Comparison of ENCODE assay signal across 9 mouse cellular contexts in the genomic region with DNA sequence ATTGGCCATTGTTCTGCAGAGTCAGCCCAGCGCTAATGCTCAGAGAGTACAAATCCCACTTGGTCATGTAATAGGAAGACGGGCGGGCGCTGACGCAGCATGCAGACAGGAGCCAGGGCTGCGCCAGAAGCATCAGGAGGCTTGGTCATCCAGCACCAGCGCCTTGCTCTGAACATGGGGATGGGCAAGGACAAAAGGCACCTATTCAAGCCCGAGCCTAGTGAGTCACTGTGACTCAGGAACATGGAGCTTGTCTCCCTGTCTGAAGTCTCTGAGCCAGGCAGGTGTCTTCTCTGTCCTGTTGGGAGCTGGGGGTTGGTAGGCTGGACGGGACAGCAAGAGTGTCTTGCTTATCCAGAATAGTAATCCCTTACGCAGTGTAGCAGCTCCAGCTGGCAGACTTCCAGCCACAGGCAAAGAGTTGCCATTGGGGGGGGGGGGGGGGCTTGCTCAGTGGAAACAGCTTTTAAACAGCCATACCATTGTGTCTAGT. TPM values are rescaled to one million over a fixed set of nuclear protein-coding genes. Genes with fewer than 3 reads are reported as not detected.
A peak's percentile ranks its signal among the peaks of the same experiment; 100 is the strongest.
DNase-seq lines count a peak whose midpoint lies in the region; ATAC-seq and TF ChIP-seq lines count a peak whose summit lies in the region.
"Had no signal": no experiment of that assay in that cellular context is flagged by ENCODE, and none has a peak within 500 bp of the region (broad histone marks: within the 10 kb centered on the region; RNA-seq: fewer than 3 reads in every experiment).

No protein-coding gene starts in this region.

- peaks cover 6% of the 10 kb centered on the region for H3K4me1 ChIP-seq in heart, embryonic 16.5 days (ENCODE audit: control insufficient read depth, insufficient read depth, low read length)
- H3K4me1 ChIP-seq in ES-Bruce4 (ENCODE audit: control insufficient read depth, insufficient read depth, low read length) = peaks cover 6% of the 10 kb centered on the region
- H3K4me1 ChIP-seq in limb, embryonic 14.5 days (ENCODE audit: control insufficient read depth, insufficient read depth, low read length) = no peaks in the 10 kb centered on the region
- H3K4me1 ChIP-seq in kidney, embryonic 16.5 days (ENCODE audit: insufficient read depth, low read length) = 0 out of 2 replicates have a peak, but pooled peaks cover 5% of the 10 kb centered on the region

- intact Hi-C loops in heart, postnatal 36 days (cut with DNase I) = no loop called here

- H3K27me3 ChIP-seq in heart, embryonic 16.5 days (ENCODE audit: control insufficient read depth, insufficient read depth, low read length) = no peaks in the 10 kb centered on the region
- H3K27me3 ChIP-seq in ES-Bruce4 (ENCODE audit: control insufficient read depth, insufficient read depth, low read length, poor library complexity, severe bottlenecking) = no peaks in the 10 kb centered on the region
- no peaks in the 10 kb centered on the region for H3K27me3 ChIP-seq in limb, embryonic 14.5 days (ENCODE audit: control insufficient read depth, insufficient read depth, low read length)
- H3K27me3 ChIP-seq in kidney, embryonic 16.5 days (ENCODE audit: insufficient read depth, low read length) = no peaks in the 10 kb centered on the region

- no peak for TF ChIP-seq POLR2A in ES-Bruce4 (IDR thresholded peaks at IDR 0.05; ENCODE audit: insufficient read depth, low read length)
- TF ChIP-seq POLR2A in limb, embryonic 14.5 days (IDR thresholded peaks at IDR 0.05; ENCODE audit: borderline replicate concordance, extremely low read depth, insufficient read depth, insufficient read length) = no peak

- no peaks in the 10 kb centered on the region for H3K9me3 ChIP-seq in heart, embryonic 16.5 days (replicated peaks; ENCODE audit: control insufficient read depth, low read length)
- H3K9me3 ChIP-seq in ES-Bruce4 (replicated peaks; ENCODE audit: control insufficient read depth, insufficient read depth, low read length, poor library complexity, severe bottlenecking) = no peaks in the 10 kb centered on the region
- no peaks in the 10 kb centered on the region for H3K9me3 ChIP-seq in limb, embryonic 14.5 days (ENCODE audit: control insufficient read depth, low read length)
- H3K9me3 ChIP-seq in kidney, embryonic 16.5 days (ENCODE audit: low read length) = no peaks in the 10 kb centered on the region

- DNase-seq in heart, postnatal 36 days = no peak
- DNase-seq in ZHBTc4 (ENCODE audit: low read depth, low spot score) = peak; percentile 70
- DNase-seq in limb, embryonic 14.5 days (ENCODE audit: low spot score) = peak; percentile 12
- DNase-seq in cerebellum, adult 18-20 months = no peak

- no peak for TF ChIP-seq CTCF in ES-Bruce4 (IDR thresholded peaks at IDR 0.05; ENCODE audit: low read depth, low read length)

- H3K36me3 ChIP-seq in heart, embryonic 16.5 days (ENCODE audit: control insufficient read depth, insufficient read depth) = no peaks in the 10 kb centered on the region
- H3K36me3 ChIP-seq in ES-Bruce4 (ENCODE audit: control insufficient read depth, insufficient read depth, low read length, poor library complexity, severe bottlenecking) = no peaks in the 10 kb centered on the region
- no peaks in the 10 kb centered on the region for H3K36me3 ChIP-seq in limb, embryonic 14.5 days (ENCODE audit: control insufficient read depth, insufficient read depth, low read length)
- no peaks in the 10 kb centered on the region for H3K36me3 ChIP-seq in kidney, embryonic 16.5 days (ENCODE audit: insufficient read depth, low read length)

- peak overlapping the region; percentile 49 for H3K4me2 ChIP-seq in heart, embryonic 16.5 days (ENCODE audit: low read depth, low read length)
- H3K4me2 ChIP-seq in limb, embryonic 14.5 days (replicated peaks; ENCODE audit: low read depth, low read length, severe bottlenecking) = no peak overlapping the region
- no peak overlapping the region for H3K4me2 ChIP-seq in kidney, embryonic 16.5 days (replicated peaks; ENCODE audit: low read depth, low read length)

- H3K4me3 ChIP-seq in heart, embryonic 16.5 days (ENCODE audit: low read length) = 0 out of 2 replicates have a peak overlapping the region, but pooled peaks have one; percentile 6
- 0 out of 2 replicates have a peak overlapping the region, but pooled peaks have one; percentile 13 for H3K4me3 ChIP-seq in ES-Bruce4 (ENCODE audit: low read depth, low read length)
- H3K4me3 ChIP-seq in limb, embryonic 14.5 days (replicated peaks; ENCODE audit: low read length) = no peak overlapping the region
- no peak overlapping the region for H3K4me3 ChIP-seq in kidney, embryonic 16.5 days (ENCODE audit: low read length)

- WGBS in heart, embryonic 16.5 days = 47% methylated on average over 10 of the region's 10 CpGs
- WGBS in limb, embryonic 14.5 days = 54% methylated on average over 10 of the region's 10 CpGs
- 59% methylated on average over 10 of the region's 10 CpGs for WGBS in kidney, embryonic 16.5 days

- peak; percentile 74 for TF ChIP-seq EP300 in ES-Bruce4 (IDR thresholded peaks at IDR 0.05; ENCODE audit: insufficient read depth, low read depth, low read length)

- H3K27ac ChIP-seq in heart, embryonic 16.5 days (ENCODE audit: low read length) = peak overlapping the region; percentile 4; the same call in 1 of the 2 replicates
- H3K27ac ChIP-seq in ES-Bruce4 (ENCODE audit: insufficient read depth, low read length) = peak overlapping the region; percentile 83
- no peak overlapping the region for H3K27ac ChIP-seq in limb, embryonic 14.5 days (replicated peaks; ENCODE audit: low read depth, low read length)
- H3K27ac ChIP-seq in kidney, embryonic 16.5 days (ENCODE audit: low read length) = no peak overlapping the region

- peak overlapping the region; percentile 41 for H3K9ac ChIP-seq in heart, embryonic 16.5 days (ENCODE audit: low read length)
- H3K9ac ChIP-seq in ES-Bruce4 (ENCODE audit: low read depth, poor library complexity, severe bottlenecking) = peak overlapping the region; percentile 17
- H3K9ac ChIP-seq in limb, embryonic 14.5 days (ENCODE audit: low read depth, low read length, severe bottlenecking) = no peak overlapping the region; the same call in 1 of the 2 replicates
- no peak overlapping the region for H3K9ac ChIP-seq in kidney, embryonic 16.5 days (replicated peaks; ENCODE audit: low read length)

- ATAC-seq in heart, embryonic 16.5 days (replicated peaks; ENCODE audit: extremely low read depth, insufficient read depth, low FRiP score) = peak; percentile 55; the same call in 1 of the 2 replicates
- ATAC-seq in limb, embryonic 14.5 days (ENCODE audit: low FRiP score, low read depth) = no peak
- no peak for ATAC-seq in kidney, embryonic 16.5 days (ENCODE audit: low FRiP score, low TSS enrichment)
- ATAC-seq: activated CD4-positive, CD25-positive, alpha-beta regulatory T cell, adult 4 months had no signal

RNA-seq across cellular contexts. Expression of gene Ywhag, which starts 11.5 kb away (rescaled TPM):
- 167 and 202 TPM in 2 replicates for polyA plus RNA-seq in heart, embryonic 16.5 days (2015; fragmentation: Nextera tagmentation; extraction: Ambion mirVana)
- total RNA-seq in heart, postnatal 36 days (2021) = 100 to 1,000 TPM; 279 to 282 TPM
- 372 TPM in 2 replicates for polyA plus RNA-seq in ES-Bruce4 (2011; ENCODE audit: insufficient read depth, insufficient read length, low read depth, missing spikeins)
- 83.6 and 91.3 TPM in 2 replicates for polyA plus RNA-seq in limb, embryonic 14.5 days (2012; rRNA removed)
- 72.9 and 76.9 TPM in 2 replicates for polyA plus RNA-seq in limb, embryonic 14.5 days (2014; fragmentation: Nextera tagmentation; extraction: Ambion mirVana)
- polyA plus RNA-seq in kidney, embryonic 16.5 days (2015; fragmentation: Nextera tagmentation; extraction: Ambion mirVana) = 193 and 202 TPM in 2 replicates

RNA-seq across cellular contexts. Expression of gene Ssc4d, which starts 28.4 kb away (rescaled TPM):
- 0.45 and 0.91 TPM in 2 replicates for polyA plus RNA-seq in heart, embryonic 16.5 days (2015; fragmentation: Nextera tagmentation; extraction: Ambion mirVana)
- under 1 TPM; 0.58 to 0.68 TPM for total RNA-seq in heart, postnatal 36 days (2021)
- 6.3 and 9.5 TPM in 2 replicates for polyA plus RNA-seq in ES-Bruce4 (2011; ENCODE audit: insufficient read depth, insufficient read length, low read depth, missing spikeins)
- 6.6 and 7.2 TPM in 2 replicates for polyA plus RNA-seq in limb, embryonic 14.5 days (2012; rRNA removed)
- polyA plus RNA-seq in limb, embryonic 14.5 days (2014; fragmentation: Nextera tagmentation; extraction: Ambion mirVana) = 2.6 and 3.2 TPM in 2 replicates
- polyA plus RNA-seq in kidney, embryonic 16.5 days (2015; fragmentation: Nextera tagmentation; extraction: Ambion mirVana) = 11.3 and 11.8 TPM in 2 replicates

RNA-seq across cellular contexts. Expression of gene Zp3, which starts 33.9 kb away (rescaled TPM):
- not detected in 2 replicates for polyA plus RNA-seq in heart, embryonic 16.5 days (2015; fragmentation: Nextera tagmentation; extraction: Ambion mirVana)
- total RNA-seq in heart, postnatal 36 days (2021) = not detected
- 2.0 and 2.4 TPM in 2 replicates for polyA plus RNA-seq in ES-Bruce4 (2011; ENCODE audit: insufficient read depth, insufficient read length, low read depth, missing spikeins)
- 0.32 and 0.38 TPM in 2 replicates for polyA plus RNA-seq in limb, embryonic 14.5 days (2012; rRNA removed)
- polyA plus RNA-seq in limb, embryonic 14.5 days (2014; fragmentation: Nextera tagmentation; extraction: Ambion mirVana) = 0.37 and 0.40 TPM in 2 replicates
- polyA plus RNA-seq in kidney, embryonic 16.5 days (2015; fragmentation: Nextera tagmentation; extraction: Ambion mirVana) = 0.18 and 0.20 TPM in 2 replicates
- total RNA-seq: layer of hippocampus, postnatal 10 days had no signal
- polyA plus RNA-seq: activated CD4-positive, CD25-positive, alpha-beta regulatory T cell, adult 4 months had no signal

RNA-seq across cellular contexts. Expression of gene Dtx2, which starts 48.6 kb away (rescaled TPM):
- 21.8 and 22.5 TPM in 2 replicates for polyA plus RNA-seq in heart, embryonic 16.5 days (2015; fragmentation: Nextera tagmentation; extraction: Ambion mirVana)
- total RNA-seq in heart, postnatal 36 days (2021) = 1 to 10 TPM; 7.2 to 7.9 TPM
- 23.7 and 25.0 TPM in 2 replicates for polyA plus RNA-seq in ES-Bruce4 (2011; ENCODE audit: insufficient read depth, insufficient read length, low read depth, missing spikeins)
- 28.5 and 38.2 TPM in 2 replicates for polyA plus RNA-seq in limb, embryonic 14.5 days (2012; rRNA removed)
- 29.5 TPM in 2 replicates for polyA plus RNA-seq in limb, embryonic 14.5 days (2014; fragmentation: Nextera tagmentation; extraction: Ambion mirVana)
- polyA plus RNA-seq in kidney, embryonic 16.5 days (2015; fragmentation: Nextera tagmentation; extraction: Ambion mirVana) = 32.9 and 36.3 TPM in 2 replicates

RNA-seq across cellular contexts. Expression of gene Hspb1, which starts 58.2 kb away (rescaled TPM):
- polyA plus RNA-seq in heart, embryonic 16.5 days (2015; fragmentation: Nextera tagmentation; extraction: Ambion mirVana) = 794 and 965 TPM in 2 replicates
- total RNA-seq in heart, postnatal 36 days (2021) = 100 to 1,000 TPM; 406 to 459 TPM
- 426 and 500 TPM in 2 replicates for polyA plus RNA-seq in ES-Bruce4 (2011; ENCODE audit: insufficient read depth, insufficient read length, low read depth, missing spikeins)
- polyA plus RNA-seq in limb, embryonic 14.5 days (2012; rRNA removed) = 326 and 338 TPM in 2 replicates
- polyA plus RNA-seq in limb, embryonic 14.5 days (2014; fragmentation: Nextera tagmentation; extraction: Ambion mirVana) = 433 and 574 TPM in 2 replicates
- 69.9 and 70.5 TPM in 2 replicates for polyA plus RNA-seq in kidney, embryonic 16.5 days (2015; fragmentation: Nextera tagmentation; extraction: Ambion mirVana)
- polyA plus RNA-seq: activated CD4-positive, CD25-positive, alpha-beta regulatory T cell, adult 4 months had no signal

Comparison
In these comparisons a context has a peak if more than half of its experiments do, and no peak if none do; other contexts are left out.
1. H3K27ac ChIP-seq: peak in heart, embryonic 16.5 days (single experiment) and ES-Bruce4 (single experiment); none in limb, embryonic 14.5 days (single experiment) and kidney, embryonic 16.5 days (single experiment).
2. H3K4me3 ChIP-seq: peak in heart, embryonic 16.5 days (single experiment) and ES-Bruce4 (single experiment); none in limb, embryonic 14.5 days (single experiment) and kidney, embryonic 16.5 days (single experiment).
3. H3K9ac ChIP-seq: peak in heart, embryonic 16.5 days (single experiment) and ES-Bruce4 (single experiment); none in limb, embryonic 14.5 days (single experiment) and kidney, embryonic 16.5 days (single experiment).
4. DNase-seq: peak in ZHBTc4 (single experiment) and limb, embryonic 14.5 days (single experiment); none in heart, postnatal 36 days (0 of 2) and cerebellum, adult 18-20 months (0 of 2).